Mouse (Mus musculus) liver, embryonic 15.5 days (tissue): ENCODE data around the gene Dpf2. TPM values are rescaled to one million over a fixed set of nuclear protein-coding genes. Genes with fewer than 3 reads are reported as not detected.
"Not testable (repeated sequence)": the region's sequence is repeated elsewhere in the genome, so short reads cannot be mapped to it uniquely, and the experiment has no call there.

Source experiments
- ATAC-seq: fragments of 200-750 bp; cut with Nextera tagmentation; 2 replicates; pipeline ENCODE4 v1.8.0; 2017; ENCODE audit warnings: moderate number of reproducible peaks, mild to moderate bottlenecking, moderate library complexity; ENCODE audit not compliant: insufficient read depth
- H3K27ac ChIP-seq: fragments of 300-500 bp; sonication (generic); replicated peaks from 2 replicates; pipeline ENCODE4 v1.5.1; 2015; ENCODE audit warnings: mild to moderate bottlenecking, inconsistent platforms
- H3K27me3 ChIP-seq: fragments of 300-500 bp; sonication (generic); 2 replicates; pipeline ENCODE4 v1.6.1; 2015; ENCODE audit warnings: mild to moderate bottlenecking, inconsistent platforms
- H3K36me3 ChIP-seq: fragments of 300-500 bp; sonication (generic); replicated peaks from 2 replicates; pipeline ENCODE4 v1.6.1; 2015; ENCODE audit warnings: moderate library complexity, mild to moderate bottlenecking, inconsistent platforms
- H3K4me1 ChIP-seq: fragments of 300-500 bp; sonication (generic); replicated peaks from 2 replicates; pipeline ENCODE4 v1.6.1; 2015; ENCODE audit warnings: inconsistent platforms
- H3K4me2 ChIP-seq: fragments of 300-500 bp; sonication (generic); 2 replicates; pipeline ENCODE4 v1.6.1; 2015; ENCODE audit warnings: moderate library complexity, mild to moderate bottlenecking, inconsistent platforms
- H3K4me3 ChIP-seq: fragments of 300-500 bp; sonication (generic); replicated peaks from 2 replicates; pipeline ENCODE4 v1.5.1; 2015; ENCODE audit warnings: mild to moderate bottlenecking, inconsistent platforms
- H3K9ac ChIP-seq: fragments of 300-500 bp; sonication (generic); 2 replicates; pipeline ENCODE4 v1.6.1; 2015; ENCODE audit warnings: moderate library complexity, mild to moderate bottlenecking, inconsistent platforms
- H3K9me3 ChIP-seq: fragments of 300-500 bp; sonication (generic); replicated peaks from 2 replicates; pipeline ENCODE4 v1.6.1; 2016; ENCODE audit warnings: inconsistent platforms
- WGBS: fragments of 180-500 bp; shearing (Covaris S2); methylation state at CpG from one replicate; pipeline ENCODE4 v1.1.7; 2015; ENCODE audit warnings: mixed read lengths; ENCODE audit not compliant: insufficient replicate concordance; 5-methylcytosine and 5-hydroxymethylcytosine counted together
- polyA plus RNA-seq: library from polyadenylated mRNA; unstranded; fragments of >200 nt; fragmentation: Nextera tagmentation; extraction: Ambion mirVana; gene quantifications from 2 replicates; pipeline ENCODE4 v1.2.1, GENCODE M21; 2015

Dpf2 gene
- polyA plus RNA-seq, 1 experiment from 2014 or later, result 52.7 TPM

DNA sequence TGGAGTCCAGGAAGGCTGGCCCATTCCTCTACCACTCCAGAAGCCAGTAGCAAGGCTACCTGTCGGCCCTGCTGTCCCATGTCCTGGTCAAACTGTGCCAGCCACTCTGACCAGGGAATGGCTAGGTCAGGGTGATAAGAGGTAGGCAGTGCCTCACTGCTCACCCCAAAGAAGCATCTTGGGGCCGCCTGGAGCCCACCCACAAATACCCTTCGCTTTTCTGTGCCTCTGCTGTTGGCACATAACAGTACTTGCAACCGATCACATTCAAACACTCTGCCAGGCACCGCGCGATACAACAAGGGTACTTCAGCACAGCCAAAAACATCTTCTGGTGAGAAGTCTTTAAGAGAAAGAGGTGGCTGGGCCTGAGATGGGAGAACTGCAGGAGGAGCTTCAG, 20.5 kb downstream of the Dpf2 start:
- no peak for ATAC-seq
- H3K9ac ChIP-seq, result no peak overlapping the region
- peaks cover 48% of the 10 kb centered on the region for H3K4me1 ChIP-seq
- peaks cover 35% of the 10 kb centered on the region for H3K36me3 ChIP-seq
- WGBS, result 90% methylated on average over 7 of the region's 7 CpGs
- H3K27me3 ChIP-seq, result peaks cover 20% of the 10 kb centered on the region
- no peak overlapping the region for H3K4me3 ChIP-seq
- H3K9me3 ChIP-seq, result no peaks in the 10 kb centered on the region
- H3K4me2 ChIP-seq, result peak overlapping the region; percentile 98; the same call in 1 of the 2 replicates
- no peak overlapping the region for H3K27ac ChIP-seq

GRCm38 (mm10) chr19:5891521-5892258, 21.1 kb downstream of the Dpf2 start:
- Histone ChIP-seq H3K4me3 (no peak overlapping the region), H3K9ac (no peak overlapping the region), H3K9me3 (no peaks in the 10 kb centered on the region), H3K36me3 (peaks cover 31% of the 10 kb centered on the region), H3K4me1 (peaks cover 53% of the 10 kb centered on the region), H3K27ac (no peak overlapping the region), H3K27me3 (peaks cover 20% of the 10 kb centered on the region), H3K4me2 (no peak overlapping the region)
- 88% methylated on average over 12 of the region's 12 CpGs for WGBS
- no peak for ATAC-seq

DNA sequence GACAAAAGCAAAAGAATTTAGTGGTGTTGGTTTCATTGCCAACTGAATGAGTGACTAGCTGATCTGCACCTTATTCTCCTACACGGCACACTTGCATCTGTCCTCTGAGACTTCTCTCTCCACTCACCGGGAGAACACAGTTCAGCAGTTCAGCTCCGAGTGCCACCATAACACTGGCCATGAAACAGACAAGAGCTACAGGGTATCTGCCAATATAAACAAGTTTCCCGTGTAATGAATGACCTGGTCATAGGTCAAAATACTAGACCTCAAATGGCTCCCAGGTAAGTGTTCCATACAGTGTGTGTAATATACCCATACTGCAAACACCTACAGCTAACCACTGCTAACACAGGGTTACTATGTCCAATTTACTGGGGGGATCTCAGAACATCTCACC, 23.6 kb downstream of the Dpf2 start:
- 61% methylated on average over 4 of the region's 4 CpGs for WGBS
- H3K4me1 ChIP-seq, result peaks cover 62% of the 10 kb centered on the region

DNA sequence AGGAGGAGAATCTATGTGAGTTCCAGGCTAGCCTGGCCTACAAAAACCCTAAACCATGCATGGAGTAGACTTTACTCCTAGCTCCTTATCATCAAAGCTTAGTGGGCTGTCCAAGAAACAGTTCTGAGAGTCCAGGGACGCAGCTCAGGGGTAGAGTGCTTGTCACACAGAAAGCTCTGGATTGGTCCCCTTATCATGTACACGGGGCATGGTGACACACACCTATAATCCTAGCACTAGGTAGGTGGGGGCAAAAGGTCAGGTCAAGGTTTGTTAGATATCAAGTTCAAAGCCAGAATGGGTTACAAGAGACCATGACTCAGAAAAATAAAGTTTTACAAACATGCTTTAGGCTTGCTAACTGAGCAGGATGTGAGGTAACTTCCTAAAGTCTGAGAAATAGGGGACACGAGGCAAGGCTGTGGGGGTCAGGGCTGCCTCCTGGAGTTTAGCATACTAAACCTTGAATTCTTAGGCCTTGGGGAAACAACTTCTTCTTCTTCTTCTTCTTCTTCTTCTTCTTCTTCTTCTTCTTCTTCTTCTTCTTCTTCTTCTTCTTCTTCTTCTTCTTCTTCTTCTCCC, 25.5 kb downstream of the Dpf2 start:
- Histone ChIP-seq H3K9ac (no peak overlapping the region), H3K9me3 (no peaks in the 10 kb centered on the region), H3K4me3 (no peak overlapping the region), H3K36me3 (0 out of 2 replicates have a peak, but pooled peaks cover 13% of the 10 kb centered on the region), H3K27me3 (peaks cover 15% of the 10 kb centered on the region), H3K4me2 (no peak overlapping the region), H3K4me1 (peaks cover 62% of the 10 kb centered on the region), H3K27ac (0 out of 2 replicates have a peak overlapping the region, but pooled peaks have one; percentile 15)
- WGBS, result 37% methylated on average over 3 of the region's 3 CpGs
- no peak for ATAC-seq

More for the DNA sequence above, 23.6 kb downstream of the Dpf2 start:
- no peak overlapping the region for H3K4me3 ChIP-seq
- H3K36me3 ChIP-seq, result 0 out of 2 replicates have a peak, but pooled peaks cover 12% of the 10 kb centered on the region
- no peak overlapping the region for H3K4me2 ChIP-seq
- no peak overlapping the region for H3K27ac ChIP-seq
- H3K9me3 ChIP-seq, result no peaks in the 10 kb centered on the region
- H3K9ac ChIP-seq, result no peak overlapping the region
- no peak for ATAC-seq
- H3K27me3 ChIP-seq, result peaks cover 26% of the 10 kb centered on the region

- no peak overlapping the region for H3K4me3 ChIP-seq
- H3K4me2 ChIP-seq, result no peak overlapping the region
- H3K27me3 ChIP-seq, result peaks cover 6% of the 10 kb centered on the region
- 60% methylated on average over 4 of the region's 4 CpGs for WGBS
- H3K9me3 ChIP-seq, result no peaks in the 10 kb centered on the region
- H3K4me1 ChIP-seq, result peaks cover 60% of the 10 kb centered on the region
- H3K36me3 ChIP-seq, result 0 out of 2 replicates have a peak, but pooled peaks cover 5% of the 10 kb centered on the region
- no peak overlapping the region for H3K27ac ChIP-seq
- no peak for ATAC-seq
- H3K9ac ChIP-seq, result no peak overlapping the region
These were observed 27.0 kb downstream of the Dpf2 start for GRCm38 (mm10) chr19:5885838-5886237.

- WGBS, result 22% methylated on average over 1 of the region's 1 CpGs
- Histone ChIP-seq H3K4me1 (peaks cover 71% of the 10 kb centered on the region), H3K9ac (no peak overlapping the region), H3K27ac (peak overlapping the region; percentile 81), H3K36me3 (0 out of 2 replicates have a peak, but pooled peaks cover 5% of the 10 kb centered on the region), H3K4me3 (no peak overlapping the region), H3K27me3 (peaks cover 6% of the 10 kb centered on the region), H3K4me2 (peak overlapping the region; percentile 34), H3K9me3 (no peaks in the 10 kb centered on the region)
- peak; percentile 87 for ATAC-seq
These were observed 28.9 kb downstream of the Dpf2 start for GRCm38 (mm10) chr19:5883935-5884334.

DNA sequence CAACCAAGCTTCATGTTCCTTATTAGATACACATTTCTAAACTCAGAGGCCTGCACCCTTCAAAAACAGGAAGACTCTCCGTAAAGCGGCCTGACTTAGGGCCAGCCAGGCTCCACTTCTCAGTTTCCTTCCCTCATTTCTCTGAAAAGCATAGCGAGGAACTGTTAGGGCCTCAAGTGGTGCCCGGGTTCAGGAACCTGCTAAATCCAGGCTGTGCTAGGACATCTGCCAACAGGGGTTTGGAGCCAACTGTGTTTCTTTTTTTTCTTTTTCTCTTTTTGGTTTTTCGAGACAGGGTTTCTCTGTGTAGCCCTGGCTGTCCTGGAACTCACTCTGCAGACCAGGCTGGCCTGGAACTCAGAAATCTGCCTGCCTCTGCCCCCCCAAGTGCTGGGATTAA, 30.7 kb downstream of the Dpf2 start:
- Histone ChIP-seq H3K4me1 (peaks cover 83% of the 10 kb centered on the region), H3K27ac (peak overlapping the region; percentile 41; the same call in 1 of the 2 replicates)

DNA sequence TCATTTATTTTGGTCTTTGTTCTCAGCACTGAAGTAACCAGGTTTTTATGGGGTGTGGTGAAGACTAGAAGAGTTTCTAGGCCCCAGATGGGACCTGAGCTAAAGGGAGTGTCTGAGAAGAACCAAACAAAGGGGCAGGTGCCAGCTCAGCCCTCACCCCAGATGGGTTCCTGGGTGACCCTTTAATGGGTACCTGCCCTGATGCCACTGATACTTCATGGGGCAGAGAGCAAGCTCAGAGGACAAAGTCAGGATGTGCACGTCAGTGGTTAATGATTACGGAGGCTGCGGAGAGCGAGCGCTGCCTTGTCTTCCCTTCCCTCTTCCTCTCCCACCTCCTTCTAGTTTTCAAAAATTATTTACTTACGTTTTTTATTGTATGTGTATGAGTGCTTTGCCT, 31.7 kb downstream of the Dpf2 start:
- H3K27me3 ChIP-seq, result peaks cover 6% of the 10 kb centered on the region; the same call in 1 of the 2 replicates
- 83% methylated on average over 6 of the region's 6 CpGs for WGBS
- no peak overlapping the region for H3K4me3 ChIP-seq
- H3K4me2 ChIP-seq, result no peak overlapping the region
- 0 out of 2 replicates have a peak, but pooled peaks cover 5% of the 10 kb centered on the region for H3K36me3 ChIP-seq
- H3K9ac ChIP-seq, result no peak overlapping the region
- H3K9me3 ChIP-seq, result no peaks in the 10 kb centered on the region
- no peak for ATAC-seq
- H3K27ac ChIP-seq, result no peak overlapping the region
- peaks cover 81% of the 10 kb centered on the region for H3K4me1 ChIP-seq

More for the DNA sequence above, 30.7 kb downstream of the Dpf2 start:
- ATAC-seq, H3K4me2 ChIP-seq, H3K36me3 ChIP-seq, H3K9ac ChIP-seq, H3K4me3 ChIP-seq, H3K9me3 ChIP-seq, H3K27me3 ChIP-seq: not testable (repeated sequence)
- 46% methylated on average over 5 of the region's 5 CpGs for WGBS

DNA sequence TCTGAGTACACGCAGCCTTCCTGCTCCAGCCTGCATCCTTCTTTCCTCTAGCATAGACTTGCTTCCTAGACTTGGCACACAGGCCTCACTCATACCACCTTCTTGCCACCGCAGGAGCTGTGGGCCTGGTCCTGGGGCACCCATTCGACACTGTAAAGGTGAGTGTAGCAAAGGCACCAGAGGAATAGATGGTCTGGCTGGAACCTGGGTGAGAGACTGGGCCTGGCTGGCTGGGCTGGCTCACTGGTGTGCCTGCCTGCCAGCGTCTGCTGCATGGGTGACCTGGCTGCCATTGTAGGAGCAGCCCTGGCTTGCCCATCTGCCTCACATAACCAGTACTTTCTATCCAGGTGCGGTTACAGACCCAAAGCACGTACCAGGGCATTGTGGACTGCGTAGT, 33.1 kb downstream of the Dpf2 start:
- no peak overlapping the region for H3K4me2 ChIP-seq
- 75% methylated on average over 7 of the region's 7 CpGs for WGBS
- no peak overlapping the region for H3K9ac ChIP-seq
- H3K4me3 ChIP-seq, result no peak overlapping the region
- H3K36me3 ChIP-seq, result 0 out of 2 replicates have a peak, but pooled peaks cover 5% of the 10 kb centered on the region
- no peak for ATAC-seq
- no peaks in the 10 kb centered on the region; the same call in 1 of the 2 replicates for H3K27me3 ChIP-seq
- peaks cover 84% of the 10 kb centered on the region for H3K4me1 ChIP-seq
- no peak overlapping the region for H3K27ac ChIP-seq
- H3K9me3 ChIP-seq, result no peaks in the 10 kb centered on the region

DNA sequence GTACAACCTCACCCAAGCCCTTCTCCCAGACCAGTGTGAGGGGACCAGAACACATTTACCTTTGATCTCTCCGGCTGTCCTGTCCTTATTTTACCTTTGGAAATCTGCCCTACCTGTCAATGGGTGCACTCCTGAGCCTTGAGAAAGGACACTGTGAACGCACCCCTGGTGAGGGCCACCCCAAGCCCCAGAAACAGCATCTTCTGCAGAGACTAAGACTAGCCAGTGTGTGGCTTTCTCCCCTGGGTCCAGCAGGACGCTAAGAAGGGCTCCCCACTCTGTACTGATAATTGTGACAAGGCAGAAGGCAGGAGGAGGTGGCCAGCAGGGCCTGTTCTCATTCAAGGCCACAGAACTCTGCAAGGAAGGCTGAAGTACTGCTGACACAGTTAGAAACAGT, 33.9 kb downstream of the Dpf2 start:
- no peak overlapping the region for H3K9ac ChIP-seq

GRCm38 (mm10) chr19:5878362-5878722, 34.5 kb downstream of the Dpf2 start:
- H3K36me3 ChIP-seq, result 0 out of 2 replicates have a peak, but pooled peaks cover under 1% of the 10 kb centered on the region
- H3K4me3 ChIP-seq, result peak overlapping the region; percentile 36
- H3K27ac ChIP-seq, result peak overlapping the region; percentile 74
- ATAC-seq, result peak; percentile 32
- H3K9me3 ChIP-seq, result no peaks in the 10 kb centered on the region
- H3K27me3 ChIP-seq, result no peaks in the 10 kb centered on the region
- H3K9ac ChIP-seq, result peak overlapping the region; percentile 43
- peak overlapping the region; percentile 48 for H3K4me2 ChIP-seq
- 32% methylated on average over 7 of the region's 7 CpGs for WGBS
- peaks cover 84% of the 10 kb centered on the region for H3K4me1 ChIP-seq

More for the DNA sequence above, 33.9 kb downstream of the Dpf2 start:
- Histone ChIP-seq H3K4me1 (peaks cover 84% of the 10 kb centered on the region), H3K4me3 (peak overlapping the region; percentile 36), H3K27ac (0 out of 2 replicates have a peak overlapping the region, but pooled peaks have one; percentile 74), H3K36me3 (0 out of 2 replicates have a peak, but pooled peaks cover 5% of the 10 kb centered on the region), H3K9me3 (no peaks in the 10 kb centered on the region), H3K27me3 (no peaks in the 10 kb centered on the region; the same call in 1 of the 2 replicates), H3K4me2 (peak overlapping the region; percentile 48)
- ATAC-seq, result no peak
- 57% methylated on average over 3 of the region's 3 CpGs for WGBS
